Mouse (Mus musculus) regulatory T cell (primary cell): ENCODE data around the gene Ncoa3.

Experiments used
- in situ Hi-C: fragments of 300-600 bp; cut with MboI, MseI; formaldehyde crosslinking; loops from one replicate; pipeline ENCODE4 v1.15.1; 2025; ENCODE audit warnings: high pct_unique_total_duplicates

Gene Ncoa3

DNA sequence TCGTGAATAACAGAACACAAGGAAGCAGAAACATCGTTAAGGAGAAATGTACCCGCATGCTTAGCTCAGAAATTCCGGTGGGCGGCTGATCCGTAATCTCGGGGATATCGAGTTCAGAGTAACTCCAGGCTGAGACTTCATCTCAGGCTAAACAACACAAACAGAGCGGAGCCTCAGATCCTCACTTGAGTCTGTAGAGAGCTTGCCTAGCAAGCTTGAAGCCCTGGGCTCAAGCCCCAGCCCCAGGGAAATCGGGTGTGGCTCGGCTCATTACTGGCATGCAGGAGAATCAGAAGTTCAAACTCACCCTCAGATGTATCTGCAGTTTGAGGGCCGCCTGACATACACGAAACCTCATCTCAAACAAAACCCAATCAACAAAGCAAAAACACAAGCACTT lies 22.5 kb upstream of the Ncoa3 start:
- in situ Hi-C loops, result no loop called here

DNA sequence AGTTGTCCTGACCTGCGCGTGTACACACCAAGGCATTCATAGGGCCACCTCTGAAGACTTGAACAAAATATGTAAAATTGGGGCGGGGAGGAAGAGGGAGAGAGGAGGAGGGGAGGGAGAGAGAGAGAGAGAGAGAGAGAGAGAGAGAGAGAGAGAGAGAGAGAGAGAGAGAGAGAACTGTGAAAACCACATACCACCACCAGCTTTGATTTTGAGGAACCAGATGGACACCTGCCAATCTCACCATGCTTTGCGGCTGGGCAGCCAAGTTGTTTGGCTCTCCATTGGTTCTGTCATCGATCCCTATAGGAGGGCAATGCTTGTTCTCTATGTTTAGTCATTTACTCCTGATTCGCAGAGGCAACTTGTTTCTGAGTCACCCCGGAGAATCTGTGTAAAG lies 21.7 kb upstream of the Ncoa3 start:
- in situ Hi-C loops, result no loop called here

DNA sequence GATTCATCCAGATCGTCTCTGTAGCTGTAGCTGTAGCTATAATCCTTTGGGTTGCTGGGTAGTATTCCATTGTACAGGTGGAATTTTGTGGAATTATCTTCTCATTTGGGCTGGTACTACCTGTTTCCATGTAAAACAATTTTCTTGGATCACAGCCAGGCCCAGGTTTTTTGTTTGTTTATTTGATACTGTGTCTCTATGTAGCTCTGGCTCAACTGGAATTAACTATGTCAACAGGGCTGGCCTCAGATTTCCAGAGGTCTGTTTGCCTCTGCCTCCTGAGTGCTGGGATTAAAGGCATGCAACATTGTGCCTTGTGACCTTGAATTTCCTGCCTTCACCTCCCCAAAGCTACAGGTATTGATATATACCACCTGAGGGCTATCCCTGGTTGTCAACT lies 18.1 kb upstream of the Ncoa3 start:
- in situ Hi-C loops, result no loop called here

DNA sequence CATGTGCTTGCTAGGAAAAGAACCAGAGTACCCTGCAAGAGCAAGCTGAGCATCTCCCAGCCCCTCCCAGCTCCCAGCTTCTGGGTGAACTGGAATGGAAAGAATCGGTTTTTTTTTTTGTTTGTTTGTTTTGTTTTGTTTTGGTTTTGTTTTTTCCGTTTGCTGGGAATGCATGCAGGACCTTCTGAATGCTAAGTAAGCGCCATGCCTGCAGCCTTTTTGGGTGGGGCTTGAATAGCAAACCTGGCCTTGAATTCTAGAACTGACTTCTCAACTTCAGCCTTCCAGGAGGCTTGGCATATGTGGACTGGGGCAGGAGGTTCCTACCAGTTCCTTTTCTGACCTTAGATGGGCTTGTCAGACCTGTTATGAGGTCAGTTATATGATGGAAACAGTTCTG lies 16.2 kb upstream of the Ncoa3 start:
- in situ Hi-C loops, result loop anchor here (25.0 kb wide), 1 partner anchor 1961 kb away; the partner anchor contains the start of gene Ptpn1

DNA sequence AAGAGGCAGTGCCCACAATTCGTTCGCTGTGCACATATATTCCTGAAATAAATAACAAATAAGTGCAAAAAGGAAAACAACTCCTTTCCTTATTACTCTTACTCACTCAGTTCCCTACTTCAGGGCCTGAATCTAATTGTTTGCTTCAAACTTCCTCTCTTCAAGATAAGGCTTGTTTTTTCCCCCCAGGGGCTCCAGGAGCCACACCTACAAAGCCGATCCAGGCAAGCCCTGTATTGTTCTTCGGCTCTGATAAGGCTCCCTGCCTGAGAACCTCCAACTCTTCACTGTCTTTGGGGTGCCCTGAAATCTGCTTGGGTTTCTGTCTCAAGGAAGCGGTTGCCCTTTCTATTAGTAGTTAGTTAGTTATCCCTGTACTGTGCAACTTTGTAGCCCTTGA lies 15.6 kb upstream of the Ncoa3 start:
- in situ Hi-C loops, result loop anchor here (25.0 kb wide), 1 partner anchor 1960 kb away; the partner anchor contains the start of gene Ptpn1

DNA sequence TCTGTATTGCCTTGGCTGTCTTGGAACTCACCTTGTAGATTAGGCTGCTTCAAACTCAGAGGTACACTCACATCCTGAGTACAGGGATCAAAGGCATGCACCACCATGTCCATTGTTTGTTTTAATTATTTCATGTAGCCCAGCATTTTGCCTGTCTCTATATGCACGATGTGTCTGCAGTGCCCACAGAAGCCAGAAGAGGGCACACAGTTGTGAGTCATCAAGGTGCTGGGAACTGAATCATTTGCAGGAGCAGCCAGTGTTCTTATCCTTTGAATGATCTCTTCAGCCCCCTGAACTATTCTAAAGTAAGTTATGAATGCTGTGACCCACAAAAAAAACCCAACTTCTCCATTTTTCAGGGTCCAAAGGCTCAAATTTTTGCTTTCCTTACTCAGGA lies 14.3 kb upstream of the Ncoa3 start:
- in situ Hi-C loops, result loop anchor here (25.0 kb wide), 1 partner anchor 1959 kb away; the partner anchor contains the start of gene Ptpn1

DNA sequence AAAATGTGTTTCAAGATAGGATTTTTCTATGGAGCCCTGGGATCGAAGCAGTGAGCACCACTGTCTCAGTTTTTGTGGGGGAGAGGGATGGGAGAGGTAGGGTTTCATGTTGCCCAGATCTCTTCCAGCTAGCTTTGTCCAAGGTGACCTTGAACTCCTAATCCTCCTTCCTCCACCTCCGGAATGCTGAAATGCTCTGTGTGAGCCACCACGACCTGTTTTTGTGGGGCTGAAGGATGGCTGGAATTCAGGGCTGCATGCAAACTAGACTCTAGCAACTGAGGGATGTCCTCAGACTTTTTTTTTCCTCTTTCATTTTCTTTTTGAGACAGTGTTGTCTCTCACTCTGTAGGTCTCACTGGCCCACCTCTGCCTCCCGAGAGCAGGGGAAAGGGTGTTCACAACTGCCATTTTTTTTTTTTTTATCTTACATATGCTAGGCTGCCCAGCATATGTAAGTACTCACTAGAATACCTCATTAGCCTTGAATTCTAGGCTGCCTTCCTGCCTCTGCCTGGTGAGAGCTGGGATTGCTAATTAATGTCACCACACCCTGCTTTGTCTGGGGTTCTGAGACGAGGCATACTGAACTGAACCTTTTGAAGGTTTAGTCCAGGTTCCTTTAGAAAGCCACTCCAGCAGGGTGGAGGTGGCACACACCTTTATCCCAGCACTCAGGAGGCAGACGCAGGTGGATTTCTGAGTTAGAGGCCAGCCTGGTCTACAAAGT lies 11.0 kb upstream of the Ncoa3 start:
- in situ Hi-C loops, result loop anchor here (10.0 to 25.0 kb wide), 2 partner anchors 657 to 1956 kb away; partner anchors contain the start of genes Elmo2 and Ptpn1

DNA sequence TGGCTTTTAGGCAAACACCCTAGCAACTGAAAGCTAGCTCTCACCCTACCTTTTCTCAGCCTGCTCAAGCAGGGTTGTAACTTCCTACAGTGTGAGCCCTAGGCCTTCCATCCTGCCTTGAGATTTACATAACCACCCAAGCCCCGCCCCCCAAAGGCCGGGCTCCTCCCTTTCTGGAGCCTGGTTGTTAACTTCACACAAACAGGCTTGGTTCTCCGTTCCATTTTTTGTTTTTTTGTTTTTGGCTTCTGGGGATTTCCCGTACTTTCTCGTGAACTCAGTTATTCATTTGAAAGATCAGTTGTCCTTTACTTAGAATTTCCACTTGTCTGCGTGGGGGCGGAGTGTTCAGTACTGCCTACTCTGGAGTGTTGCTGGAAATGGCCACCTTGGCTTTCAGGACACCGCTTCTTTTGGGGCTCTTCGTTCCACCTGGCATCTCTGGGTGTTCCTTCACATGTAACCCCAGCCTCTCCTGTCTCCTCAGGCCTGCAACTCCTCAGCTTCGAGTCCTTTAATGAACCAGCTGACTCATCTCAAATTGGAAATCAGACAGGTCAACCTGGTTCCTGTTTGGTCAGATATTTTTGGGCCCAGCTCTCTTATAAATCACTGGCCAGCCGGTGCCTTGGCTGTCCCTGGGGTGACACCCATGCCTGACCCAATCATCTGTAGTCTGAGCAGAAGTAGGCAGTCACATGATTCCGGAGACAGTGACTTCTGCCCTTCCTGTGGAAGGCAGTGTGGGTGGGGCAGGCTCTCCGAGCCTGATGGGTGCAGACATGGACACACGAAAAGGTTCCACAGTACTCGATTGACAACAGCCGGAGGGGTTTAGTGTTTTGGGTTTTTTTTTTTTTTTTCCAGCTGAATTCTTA lies 9.7 kb upstream of the Ncoa3 start:
- in situ Hi-C loops, result loop anchor here (10.0 to 25.0 kb wide), 2 partner anchors 658 to 1955 kb away; partner anchors contain the start of genes Elmo2 and Ptpn1

DNA sequence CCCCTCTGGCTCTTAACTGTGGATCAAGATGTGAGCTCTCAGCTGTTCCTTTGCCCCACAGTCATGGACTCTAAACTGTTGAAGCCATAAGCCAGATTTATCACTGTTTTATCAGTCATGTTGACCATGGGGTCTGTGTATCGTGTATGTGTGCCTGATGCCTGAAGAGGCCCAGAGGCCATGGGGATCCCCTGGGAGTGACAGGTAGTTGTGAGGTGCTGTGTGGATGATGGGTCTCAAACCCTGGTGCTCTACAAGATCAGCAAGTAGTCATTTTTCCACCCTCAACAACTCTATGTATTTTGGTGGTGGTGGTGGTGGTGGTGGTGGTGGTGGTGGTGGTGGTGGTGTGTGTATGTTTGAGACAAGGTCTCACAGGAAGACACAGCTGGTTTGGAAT lies 8.1 kb upstream of the Ncoa3 start:
- in situ Hi-C loops, result loop anchor here (10.0 to 25.0 kb wide), 2 partner anchors 660 to 1953 kb away; partner anchors contain the start of genes Elmo2 and Ptpn1

DNA sequence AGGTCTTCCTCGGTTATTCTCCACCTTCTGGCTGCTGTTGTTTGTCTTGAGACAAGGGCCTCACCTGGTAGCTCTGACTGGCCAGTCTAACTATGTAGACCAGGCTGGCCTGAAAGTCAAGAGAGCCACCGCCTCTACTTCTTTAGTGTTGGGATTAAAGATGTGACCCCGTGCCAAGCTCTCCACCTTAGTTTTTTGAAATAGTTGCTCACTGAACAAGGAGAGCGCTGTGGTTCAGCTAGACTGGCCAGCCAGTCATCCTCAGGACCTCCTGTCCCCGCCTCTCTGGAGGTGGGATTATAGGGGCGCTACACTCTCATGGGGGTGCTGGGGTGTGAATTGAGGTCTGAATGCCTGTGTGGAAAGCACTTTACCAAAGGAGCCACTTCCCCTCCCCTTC lies 7.5 kb upstream of the Ncoa3 start:
- in situ Hi-C loops, result loop anchor here (10.0 to 25.0 kb wide), 2 partner anchors 660 to 1952 kb away; partner anchors contain the start of genes Elmo2 and Ptpn1

DNA sequence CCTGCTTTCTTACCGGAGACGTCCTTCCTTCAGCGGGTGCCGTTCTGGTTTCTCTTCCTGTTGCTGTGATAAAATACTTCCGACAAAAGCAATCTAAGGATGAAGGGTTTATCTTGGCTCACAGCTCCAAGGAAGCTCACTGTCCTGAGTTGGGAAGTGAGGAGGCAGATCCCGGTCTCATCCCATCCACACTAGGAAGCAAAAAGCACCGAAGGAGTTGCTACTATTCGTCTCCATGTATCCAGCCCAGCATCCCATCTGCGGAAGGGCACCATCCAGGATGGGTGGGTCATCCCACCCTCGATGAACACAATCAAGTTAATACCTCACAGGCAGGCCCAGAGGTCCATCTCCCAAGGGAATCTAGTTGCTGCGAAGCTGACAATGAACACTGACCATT lies 6.9 kb upstream of the Ncoa3 start:
- in situ Hi-C loops, result loop anchor here (10.0 to 25.0 kb wide), 2 partner anchors 661 to 1952 kb away; partner anchors contain the start of genes Elmo2 and Ptpn1

DNA sequence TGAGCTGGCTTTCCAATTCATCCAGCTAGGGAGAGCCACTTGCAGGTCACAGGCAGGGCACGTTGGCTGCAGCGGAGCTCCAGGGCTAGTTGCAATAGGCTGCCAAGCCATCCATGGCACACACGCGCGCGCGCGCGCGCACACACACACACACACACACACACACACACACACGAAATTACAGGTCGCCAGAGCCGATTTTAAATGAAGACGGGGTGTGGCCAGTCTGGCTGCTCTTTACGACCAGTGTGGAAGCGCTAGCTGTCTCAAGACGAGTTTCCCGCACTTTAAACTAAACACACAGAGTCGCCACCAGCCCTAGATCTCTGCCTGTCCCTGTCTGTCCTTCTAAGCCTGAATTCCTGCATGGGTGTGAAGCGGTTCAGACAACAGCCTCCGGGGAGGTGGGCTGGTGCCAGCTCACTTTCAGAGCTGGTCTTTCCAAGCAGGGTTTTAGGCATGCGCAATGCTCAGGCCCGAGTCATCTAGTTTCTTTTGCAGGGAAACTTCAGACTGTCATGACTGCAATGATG lies 5.4 kb upstream of the Ncoa3 start:
- in situ Hi-C loops, result loop anchor here (10.0 to 25.0 kb wide), 2 partner anchors 662 to 1950 kb away; partner anchors contain the start of genes Elmo2 and Ptpn1

DNA sequence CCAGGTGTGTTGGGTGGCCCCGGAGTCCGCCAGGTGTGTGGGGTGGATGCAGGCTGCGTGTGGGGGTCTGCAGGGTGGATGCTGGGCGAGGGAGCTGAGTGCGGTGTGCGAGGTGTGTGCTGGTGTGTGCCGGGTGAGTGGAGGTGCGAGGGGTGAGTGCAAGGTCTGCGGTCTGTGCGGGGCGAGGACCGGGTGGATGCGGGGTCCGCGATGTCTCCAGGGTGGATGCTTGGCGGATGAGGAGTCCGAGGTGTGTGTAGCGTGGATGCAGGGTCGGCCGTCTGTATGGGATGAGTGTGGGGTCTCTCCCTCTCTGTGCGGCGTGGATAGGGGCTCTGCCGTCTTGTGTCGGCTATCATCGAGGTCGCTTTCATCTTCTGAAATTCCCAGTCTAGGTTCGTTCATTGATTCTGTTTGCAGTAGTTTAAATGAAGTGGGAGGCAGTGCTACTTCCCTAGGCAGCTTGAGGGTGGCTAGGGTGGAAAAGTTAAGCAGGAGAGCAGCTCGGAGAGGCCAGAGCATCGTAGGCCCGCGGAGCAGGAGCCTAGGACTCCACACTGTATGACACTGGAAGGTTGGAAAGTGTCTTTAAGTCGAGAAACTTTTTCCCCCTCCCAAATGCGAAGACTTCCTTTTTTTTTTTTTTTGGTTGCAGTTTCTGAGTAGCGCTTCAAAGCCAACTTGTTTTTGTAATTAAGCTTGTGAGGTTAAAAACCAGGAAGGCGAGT lies 901 bp downstream of the Ncoa3 start:
- in situ Hi-C loops, result loop anchor here (25.0 kb wide), 1 partner anchor 1944 kb away; the partner anchor contains the start of gene Ptpn1

DNA sequence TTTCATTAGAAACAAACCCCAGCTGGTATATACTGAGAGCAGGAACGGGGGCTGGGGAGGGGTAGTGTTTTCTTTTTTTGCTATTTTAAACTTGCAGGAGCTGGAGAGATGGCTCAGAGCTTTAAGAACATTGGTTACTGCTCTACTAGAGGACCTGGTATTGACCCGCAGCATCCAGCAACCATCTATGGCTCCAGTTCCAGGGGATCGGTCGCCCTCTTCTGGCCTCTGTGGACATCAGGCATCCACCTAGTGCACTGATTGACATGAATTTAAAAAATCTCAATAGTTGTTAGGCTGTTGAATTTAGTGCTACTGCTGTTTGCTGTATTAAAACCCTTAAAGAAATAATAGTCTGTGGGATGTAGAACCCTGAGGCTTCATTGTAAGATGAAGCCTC lies 1.9 kb downstream of the Ncoa3 start:
- in situ Hi-C loops, result loop anchor here (25.0 kb wide), 1 partner anchor 1943 kb away; the partner anchor contains the start of gene Ptpn1

DNA sequence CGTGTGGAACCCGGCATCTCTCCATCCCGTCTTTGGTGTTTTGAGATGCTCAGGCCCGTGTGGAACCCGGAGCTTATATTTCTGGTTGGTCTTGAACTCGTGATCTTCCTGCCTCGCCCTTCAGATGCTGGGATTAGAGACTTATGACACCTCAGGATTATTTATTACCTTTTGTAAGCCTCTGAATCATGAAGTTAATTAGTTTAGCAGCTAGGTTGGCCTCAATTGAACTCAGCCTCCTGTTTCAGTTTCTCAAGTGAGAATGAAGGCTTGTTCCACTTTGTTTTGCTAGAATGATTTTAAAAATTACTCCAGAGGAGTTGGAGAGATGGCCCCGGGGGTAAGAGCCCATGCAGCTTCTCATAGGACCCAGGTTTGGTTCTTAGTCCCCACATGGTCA lies 3.3 kb downstream of the Ncoa3 start:
- in situ Hi-C loops, result loop anchor here (25.0 kb wide), 1 partner anchor 1942 kb away; the partner anchor contains the start of gene Ptpn1

DNA sequence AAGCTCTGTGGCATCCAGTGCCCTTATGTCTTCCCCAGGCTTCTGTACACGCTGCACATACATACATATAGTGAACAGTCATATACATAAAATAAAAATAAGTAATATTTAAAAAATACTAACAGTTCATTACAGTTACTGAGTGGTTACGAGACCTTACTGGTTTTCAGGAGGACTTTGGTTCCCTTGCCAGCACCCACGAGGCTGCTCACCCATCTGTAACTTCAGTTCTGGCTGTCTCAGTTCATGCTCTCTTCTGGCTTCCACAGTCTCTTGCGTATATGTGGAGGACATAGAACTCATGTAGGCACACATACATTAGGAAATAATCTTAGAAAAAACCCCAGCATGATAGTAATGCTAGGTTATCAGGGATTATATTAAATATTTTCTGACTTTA lies 3.7 kb downstream of the Ncoa3 start:
- in situ Hi-C loops, result loop anchor here (25.0 kb wide), 1 partner anchor 1941 kb away; the partner anchor contains the start of gene Ptpn1

DNA sequence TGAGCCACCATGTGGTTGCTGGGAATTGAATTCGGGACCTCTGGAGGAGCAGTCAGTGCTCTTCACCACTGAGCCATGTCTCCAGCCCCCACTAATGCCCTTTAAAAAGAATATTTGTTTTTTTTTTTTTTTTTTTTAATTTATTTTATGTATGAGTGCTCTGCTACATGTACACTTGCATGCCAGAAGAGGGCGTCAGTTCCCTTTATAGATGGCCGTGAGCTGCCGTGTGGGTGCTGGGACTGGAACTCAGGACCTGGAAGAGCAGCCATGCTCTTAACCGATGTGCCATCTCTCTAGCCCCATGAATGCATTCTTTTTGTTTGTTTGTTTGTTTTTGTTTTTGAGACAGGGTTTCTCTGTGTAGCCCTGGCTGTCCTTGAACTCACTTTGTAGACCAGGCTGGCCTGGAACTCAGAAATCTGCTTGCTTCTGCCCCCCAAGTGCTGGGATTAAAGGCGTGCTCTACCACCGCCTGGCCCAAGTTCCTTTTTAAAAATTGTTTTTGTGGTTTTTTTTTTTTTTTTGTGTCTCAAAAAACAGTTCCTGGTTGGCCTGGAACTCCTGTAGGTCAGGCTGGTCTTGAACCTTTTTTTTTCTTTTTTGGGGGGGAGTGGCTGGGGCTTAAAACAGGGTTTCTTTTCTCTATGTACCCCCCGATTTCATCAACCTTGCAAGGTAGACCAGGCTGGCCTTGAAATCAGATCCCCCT lies 5.0 kb downstream of the Ncoa3 start:
- in situ Hi-C loops, result loop anchor here (25.0 kb wide), 1 partner anchor 1940 kb away; the partner anchor contains the start of gene Ptpn1

DNA sequence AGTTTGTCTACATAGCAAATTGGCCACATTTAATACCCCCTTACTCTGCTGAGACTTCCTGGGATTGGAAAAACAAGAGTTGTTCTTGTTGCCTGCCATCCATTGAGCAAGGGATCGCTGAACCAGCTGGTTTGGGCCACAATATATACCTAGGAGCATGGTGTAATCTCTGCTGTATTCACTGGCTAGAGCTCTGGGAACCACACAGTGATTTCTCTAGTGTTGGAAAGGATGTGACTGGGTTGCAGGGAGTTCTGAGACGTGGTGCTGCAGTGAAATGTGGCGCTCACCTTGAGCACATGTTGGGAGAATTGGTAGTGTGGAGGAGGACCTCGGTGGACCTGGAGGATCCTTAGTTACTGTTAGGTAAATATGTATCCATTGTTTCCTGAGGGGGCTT lies 6.5 kb downstream of the Ncoa3 start:
- in situ Hi-C loops, result loop anchor here (25.0 kb wide), 1 partner anchor 1938 kb away; the partner anchor contains the start of gene Ptpn1

DNA sequence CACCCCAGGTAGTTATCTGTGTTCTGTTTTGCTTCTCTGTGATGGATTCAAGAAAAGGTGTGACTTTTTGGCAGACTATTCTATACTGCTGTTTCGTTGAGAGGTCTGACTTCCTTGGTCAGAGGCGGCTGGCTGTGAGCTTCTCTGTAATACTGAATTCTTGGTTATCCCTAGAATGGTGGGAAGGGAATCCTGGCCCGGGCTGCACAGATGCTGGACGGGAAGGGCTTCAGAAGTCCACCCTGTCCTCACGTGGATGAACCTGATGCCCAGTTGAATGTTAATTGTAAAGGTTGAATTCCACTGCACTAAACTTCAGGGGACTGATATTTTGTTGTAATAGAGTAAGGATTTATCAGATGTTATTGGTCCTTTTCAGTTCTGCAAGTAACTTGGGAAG lies 7.4 kb downstream of the Ncoa3 start:
- in situ Hi-C loops, result loop anchor here (5.0 to 25.0 kb wide), 2 partner anchors 38 to 1938 kb away; partner anchors contain the start of gene Ptpn1

DNA sequence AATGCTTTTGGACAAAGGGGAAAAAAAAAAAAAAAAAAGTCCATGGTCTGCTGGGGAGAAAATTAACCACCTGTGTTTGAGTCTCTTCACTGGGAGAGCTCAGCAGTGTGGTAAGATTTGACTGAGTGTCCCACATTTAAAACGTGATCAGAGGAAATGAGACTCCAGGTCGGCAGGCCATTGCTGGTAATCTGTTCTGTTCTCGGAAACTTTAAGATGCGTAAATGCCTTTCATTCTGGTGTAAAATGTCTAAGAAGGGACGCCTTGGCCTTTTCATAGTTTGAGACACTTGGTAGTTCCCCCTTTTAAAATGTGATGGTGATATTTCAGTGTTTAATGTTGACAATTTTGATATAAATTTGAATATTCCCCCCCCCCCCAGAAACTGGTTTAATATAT lies 7.8 kb downstream of the Ncoa3 start:
- in situ Hi-C loops, result loop anchor here (5.0 kb wide), 1 partner anchor 37 kb away; no protein-coding TSS in a partner anchor
